Comparison of ENCODE assay signal across 8 mouse cellular contexts in the genomic region with DNA sequence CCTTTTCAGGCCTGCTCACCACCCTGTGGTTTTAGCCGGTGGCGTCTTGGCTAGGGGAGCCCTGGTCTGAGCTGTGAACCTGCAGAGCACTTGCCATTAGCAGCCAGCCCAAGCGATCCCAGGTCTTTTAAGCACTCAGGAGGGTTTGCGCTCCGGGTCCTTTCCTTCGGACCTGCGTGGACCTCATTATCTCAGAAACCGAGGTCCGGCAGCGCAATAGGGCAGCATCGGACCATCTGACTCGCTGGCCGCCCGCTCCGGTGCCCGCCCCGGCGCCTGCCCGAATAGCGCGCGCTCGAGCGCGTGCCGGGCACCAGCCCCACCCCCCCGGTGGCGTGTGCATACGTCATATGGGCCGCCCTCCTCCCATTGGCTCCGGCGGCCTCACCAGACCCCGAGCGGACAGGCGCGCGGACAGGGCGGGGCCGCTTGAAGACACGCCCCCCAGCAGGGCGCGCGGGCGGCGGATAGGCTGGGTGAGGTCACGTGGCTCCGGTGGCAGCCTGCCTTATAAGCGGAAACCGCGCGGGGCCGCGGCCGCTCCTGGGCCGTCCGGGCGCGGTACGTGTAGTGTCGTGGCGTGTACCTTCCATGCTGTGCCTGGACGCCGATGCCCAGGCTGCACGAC. TPM values are rescaled to one million over a fixed set of nuclear protein-coding genes. Genes with fewer than 3 reads are reported as not detected.
A peak's percentile ranks its signal among the peaks of the same experiment; 100 is the strongest.
DNase-seq lines count a peak whose midpoint lies in the region; ATAC-seq and TF ChIP-seq lines count a peak whose summit lies in the region.

TSS of gene Insig1 (plus strand) at position 536 of the 628 bp plus-strand sequence.

- H3K79me2 ChIP-seq in C2C12 (ENCODE audit: control insufficient read depth, insufficient read depth): peaks cover 28% of the 10 kb centered on the region

- peak within 1 kb of the TSS; percentile 96 for H3K27ac ChIP-seq in heart, embryonic 12.5 days (ENCODE audit: poor library complexity, severe bottlenecking)
- peak within 1 kb of the TSS; percentile 88 for H3K27ac ChIP-seq in kidney, postnatal 0 days
- peak within 1 kb of the TSS; percentile 68 for H3K27ac ChIP-seq in liver, embryonic 11.5 days (ENCODE audit: low read depth, low read length)
- H3K27ac ChIP-seq in stomach, embryonic 14.5 days (ENCODE audit: low read length): peak within 1 kb of the TSS; percentile 92

- peaks cover 19% of the 10 kb centered on the region for H3K79me3 ChIP-seq in C2C12 (ENCODE audit: low read depth)

- peak within 1 kb of the TSS; percentile 83 for H3K4me2 ChIP-seq in heart, embryonic 12.5 days
- peak within 1 kb of the TSS; percentile 76 for H3K4me2 ChIP-seq in kidney, postnatal 0 days (ENCODE audit: low read length)
- H3K4me2 ChIP-seq in liver, embryonic 11.5 days: peak within 1 kb of the TSS; percentile 75
- peak within 1 kb of the TSS; percentile 81 for H3K4me2 ChIP-seq in stomach, embryonic 14.5 days (replicated peaks; ENCODE audit: low read depth, low read length)

- peak; percentile 99 for TF ChIP-seq POLR2A in brain, embryonic 14.5 days (IDR thresholded peaks at IDR 0.05; ENCODE audit: borderline replicate concordance, extremely low read depth, insufficient read depth, insufficient read length, poor library complexity, severe bottlenecking)

- H3K9me3 ChIP-seq in erythroblast, embryonic 14.5 days (ENCODE audit: control insufficient read depth, low read length): no peaks in the 10 kb centered on the region
- no peaks in the 10 kb centered on the region for H3K9me3 ChIP-seq in heart, embryonic 12.5 days (replicated peaks)
- no peaks in the 10 kb centered on the region for H3K9me3 ChIP-seq in kidney, postnatal 0 days (replicated peaks; ENCODE audit: low read length)
- H3K9me3 ChIP-seq in liver, embryonic 11.5 days (ENCODE audit: control insufficient read depth, low read length): no peaks in the 10 kb centered on the region
- no peaks in the 10 kb centered on the region for H3K9me3 ChIP-seq in stomach, embryonic 14.5 days (ENCODE audit: control insufficient read depth, low read depth, low read length)

- H3K9ac ChIP-seq in heart, embryonic 12.5 days: peak within 1 kb of the TSS; percentile 89
- H3K9ac ChIP-seq in kidney, postnatal 0 days (ENCODE audit: low read depth, low read length): peak within 1 kb of the TSS; percentile 75
- H3K9ac ChIP-seq in liver, embryonic 11.5 days (ENCODE audit: low read depth, low read length): peak within 1 kb of the TSS; percentile 74
- peak within 1 kb of the TSS; percentile 72 for H3K9ac ChIP-seq in stomach, embryonic 14.5 days (replicated peaks; ENCODE audit: low read depth, low read length)

- peaks cover 34% of the 10 kb centered on the region for H3K36me3 ChIP-seq in C2C12 (ENCODE audit: control insufficient read depth, insufficient read depth)
- H3K36me3 ChIP-seq in erythroblast, embryonic 14.5 days (ENCODE audit: control insufficient read depth): peaks cover 36% of the 10 kb centered on the region
- peaks cover 28% of the 10 kb centered on the region for H3K36me3 ChIP-seq in heart, embryonic 12.5 days
- peaks cover 16% of the 10 kb centered on the region for H3K36me3 ChIP-seq in kidney, postnatal 0 days (ENCODE audit: insufficient read depth, low read length)
- peaks cover 18% of the 10 kb centered on the region for H3K36me3 ChIP-seq in liver, embryonic 11.5 days (ENCODE audit: control insufficient read depth, insufficient read depth, low read length)
- peaks cover 27% of the 10 kb centered on the region for H3K36me3 ChIP-seq in stomach, embryonic 14.5 days (ENCODE audit: control insufficient read depth, insufficient read depth, low read length)

- H3ac ChIP-seq in C2C12 (ENCODE audit: control insufficient read depth, insufficient read length, low read depth): peak within 1 kb of the TSS; percentile 68

- ATAC-seq in heart, embryonic 12.5 days (ENCODE audit: insufficient number of reproducible peaks, low FRiP score): peak; percentile 98
- ATAC-seq in kidney, postnatal 0 days (replicated peaks; ENCODE audit: low FRiP score, low read depth): peak; percentile 96
- ATAC-seq in liver, embryonic 11.5 days (replicated peaks; ENCODE audit: low FRiP score): peak; percentile 90
- ATAC-seq in stomach, embryonic 14.5 days (ENCODE audit: insufficient number of reproducible peaks, insufficient read depth, low FRiP score, low read depth): peak; percentile 94

- WGBS in heart, embryonic 12.5 days: under 1% methylated on average over 64 of the region's 64 CpGs
- under 1% methylated on average over 62 of the region's 64 CpGs for WGBS in kidney, postnatal 0 days
- under 1% methylated on average over 64 of the region's 64 CpGs for WGBS in liver, embryonic 11.5 days
- under 1% methylated on average over 64 of the region's 64 CpGs for WGBS in stomach, embryonic 14.5 days

- H3K4me1 ChIP-seq in erythroblast, embryonic 14.5 days (ENCODE audit: control insufficient read depth): peaks cover 72% of the 10 kb centered on the region
- H3K4me1 ChIP-seq in heart, embryonic 12.5 days (replicated peaks): peaks cover 35% of the 10 kb centered on the region
- H3K4me1 ChIP-seq in kidney, postnatal 0 days (replicated peaks; ENCODE audit: insufficient read depth, low read length): peaks cover 7% of the 10 kb centered on the region
- peaks cover 25% of the 10 kb centered on the region for H3K4me1 ChIP-seq in liver, embryonic 11.5 days (replicated peaks; ENCODE audit: control insufficient read depth, insufficient read depth, low read length)
- peaks cover 20% of the 10 kb centered on the region for H3K4me1 ChIP-seq in stomach, embryonic 14.5 days (ENCODE audit: control insufficient read depth, insufficient read depth, low read length)

- no peaks in the 10 kb centered on the region for H3K27me3 ChIP-seq in C2C12 (ENCODE audit: control insufficient read depth, insufficient read depth, insufficient read length)
- H3K27me3 ChIP-seq in erythroblast, embryonic 14.5 days (ENCODE audit: control insufficient read depth): no peaks in the 10 kb centered on the region
- no peaks in the 10 kb centered on the region for H3K27me3 ChIP-seq in heart, embryonic 12.5 days (replicated peaks)
- no peaks in the 10 kb centered on the region for H3K27me3 ChIP-seq in kidney, postnatal 0 days (ENCODE audit: insufficient read depth, low read length)
- H3K27me3 ChIP-seq in liver, embryonic 11.5 days (replicated peaks; ENCODE audit: control insufficient read depth, insufficient read depth, low read length): no peaks in the 10 kb centered on the region
- H3K27me3 ChIP-seq in stomach, embryonic 14.5 days (ENCODE audit: control insufficient read depth, insufficient read depth, low read length): no peaks in the 10 kb centered on the region

- peak within 1 kb of the TSS; percentile 59 for H3K4me3 ChIP-seq in C2C12 (ENCODE audit: insufficient read depth, poor library complexity, severe bottlenecking)
- peak within 1 kb of the TSS; percentile 82 for H3K4me3 ChIP-seq in erythroblast, embryonic 14.5 days (replicated peaks)
- H3K4me3 ChIP-seq in heart, embryonic 12.5 days: peak within 1 kb of the TSS; percentile 90
- H3K4me3 ChIP-seq in kidney, postnatal 0 days (replicated peaks; ENCODE audit: low read depth, low read length): peak within 1 kb of the TSS; percentile 64
- peak within 1 kb of the TSS; percentile 66 for H3K4me3 ChIP-seq in liver, embryonic 11.5 days (ENCODE audit: low read depth, low read length)
- H3K4me3 ChIP-seq in stomach, embryonic 14.5 days (ENCODE audit: low read depth, low read length): peak within 1 kb of the TSS; percentile 83

- no peak for TF ChIP-seq CTCF in C2C12 (IDR thresholded peaks at IDR 0.05; ENCODE audit: control insufficient read depth, insufficient read depth, insufficient read length)
- TF ChIP-seq CTCF in brain, embryonic 14.5 days (IDR thresholded peaks at IDR 0.05; ENCODE audit: borderline replicate concordance, extremely low read depth, insufficient read depth, insufficient read length): no peak
- no peak for TF ChIP-seq CTCF in kidney, postnatal 0 days (IDR thresholded peaks at IDR 0.05; ENCODE audit: low read depth)

- peak; percentile 99 for DNase-seq in brain, embryonic 14.5 days (ENCODE audit: low read depth)
- DNase-seq in kidney, postnatal 0 days (ENCODE audit: low spot score): peak; percentile 97
- peak; percentile 98 for DNase-seq in liver, embryonic 11.5 days (ENCODE audit: low spot score)
- peak; percentile 96 for DNase-seq in naive thymus-derived CD4-positive, alpha-beta T cell, adult 2 months (ENCODE audit: low read depth)

TF ChIP-seq in C2C12, 6 proteins besides CTCF, POLR2A, EP300 and RAD21:
- peak; percentile 86 for TF ChIP-seq USF1 (IDR thresholded peaks at IDR 0.05; ENCODE audit: low read depth)
- TF ChIP-seq FOSL1 (IDR thresholded peaks at IDR 0.05; ENCODE audit: insufficient read depth, low read length, poor library complexity, severe bottlenecking): no peak

RNA-seq across cellular contexts. Expression of gene Insig1, which starts in this region (rescaled TPM):
- 48.8 TPM for polyA plus RNA-seq in C2C12 (2012; fragmentation: generic; extraction: Trizol)
- 67.1 and 70.5 TPM in 2 replicates for polyA plus RNA-seq in brain, embryonic 14.5 days (2012; rRNA removed)
- polyA plus RNA-seq in erythroblast, embryonic 14.5 days (2012): 1.1 and 1.8 TPM in 2 replicates
- polyA plus RNA-seq in heart, embryonic 12.5 days (2016; fragmentation: Nextera tagmentation; extraction: Ambion mirVana): 34.3 and 37.8 TPM in 2 replicates
- 44.3 and 48.7 TPM in 2 replicates for polyA plus RNA-seq in kidney, postnatal 0 days (2015; fragmentation: Nextera tagmentation; extraction: Ambion mirVana)
- 59.7 and 65.4 TPM in 2 replicates for polyA plus RNA-seq in liver, embryonic 11.5 days (2014; fragmentation: Nextera tagmentation; extraction: Ambion mirVana)
- polyA plus RNA-seq in stomach, embryonic 14.5 days (2014; fragmentation: Nextera tagmentation; extraction: Ambion mirVana): 69.4 and 92.6 TPM in 2 replicates

Comparison
In these comparisons a context has a peak if more than half of its experiments do, and no peak if none do; other contexts are left out.
1. Peak in every context shown above with its lines: DNase-seq, ATAC-seq, H3K4me3 ChIP-seq and H3K27ac ChIP-seq.
2. RNA of gene Insig1 (polyA plus RNA-seq): 69.4 to 92.6 TPM in stomach, embryonic 14.5 days, 67.1 to 70.5 TPM in brain, embryonic 14.5 days, 59.7 to 65.4 TPM in liver, embryonic 11.5 days, 48.8 TPM in C2C12 (single experiment), 44.3 to 48.7 TPM in kidney, postnatal 0 days and 34.3 to 37.8 TPM in heart, embryonic 12.5 days; 1.1 to 1.8 TPM in erythroblast, embryonic 14.5 days; every median in the first group is over 10 times any median in the second.